Mouse (Mus musculus) kidney, embryonic 16.5 days (tissue): Measurements from ENCODE around the gene Timm44. TPM values are rescaled to one million over a fixed set of nuclear protein-coding genes. Genes with fewer than 3 reads are reported as not detected.

Experiments used
- ATAC-seq: fragments of 200-750 bp; cut with Nextera tagmentation; 2 replicates; pipeline ENCODE4 v1.8.0; 2017; ENCODE audit warnings: moderate TSS enrichment; ENCODE audit not compliant: low FRiP score, low TSS enrichment
- H3K27ac ChIP-seq: fragments of 300-500 bp; sonication (generic); 2 replicates; pipeline ENCODE4 v1.5.1; 2014; ENCODE audit warnings: low read length
- H3K27me3 ChIP-seq: fragments of 300-500 bp; sonication (generic); 2 replicates; pipeline ENCODE4 v1.6.1; 2014; ENCODE audit warnings: low read length, control low read depth, mixed read lengths; ENCODE audit not compliant: insufficient read depth
- H3K36me3 ChIP-seq: fragments of 300-500 bp; sonication (generic); 2 replicates; pipeline ENCODE4 v1.6.1; 2014; ENCODE audit warnings: low read length, control low read depth, mixed read lengths; ENCODE audit not compliant: insufficient read depth
- H3K4me1 ChIP-seq: fragments of 300-500 bp; sonication (generic); 2 replicates; pipeline ENCODE4 v1.6.1; 2014; ENCODE audit warnings: low read length, control low read depth, mixed read lengths; ENCODE audit not compliant: insufficient read depth
- H3K4me2 ChIP-seq: fragments of 300-500 bp; sonication (generic); replicated peaks from 2 replicates; pipeline ENCODE4 v1.6.1; 2014; ENCODE audit warnings: low read depth, low read length
- H3K4me3 ChIP-seq: fragments of 300-500 bp; sonication (generic); 2 replicates; pipeline ENCODE4 v1.5.1; 2014; ENCODE audit warnings: mild to moderate bottlenecking, low read length
- H3K9ac ChIP-seq: fragments of 300-500 bp; sonication (generic); replicated peaks from 2 replicates; pipeline ENCODE4 v1.6.1; 2014; ENCODE audit warnings: low read length
- H3K9me3 ChIP-seq: fragments of 300-500 bp; sonication (generic); 2 replicates; pipeline ENCODE4 v1.6.1; 2016; ENCODE audit warnings: low read length, control low read depth
- WGBS: fragments of 180-500 bp; shearing (Covaris S2); extraction: QIAGEN DNeasy Blood & Tissue Kit; methylation state at CpG from one replicate; pipeline ENCODE4 v1.1.7; 2014; 5-methylcytosine and 5-hydroxymethylcytosine counted together
- polyA plus RNA-seq: library from polyadenylated mRNA; unstranded; fragments of >200 nt; fragmentation: Nextera tagmentation; extraction: Ambion mirVana; gene quantifications from 2 replicates; pipeline ENCODE4 v1.2.1, GENCODE M21; 2015

Timm44 gene
- polyA plus RNA-seq, 1 experiment from 2014 or later = 86.1 TPM

DNA sequence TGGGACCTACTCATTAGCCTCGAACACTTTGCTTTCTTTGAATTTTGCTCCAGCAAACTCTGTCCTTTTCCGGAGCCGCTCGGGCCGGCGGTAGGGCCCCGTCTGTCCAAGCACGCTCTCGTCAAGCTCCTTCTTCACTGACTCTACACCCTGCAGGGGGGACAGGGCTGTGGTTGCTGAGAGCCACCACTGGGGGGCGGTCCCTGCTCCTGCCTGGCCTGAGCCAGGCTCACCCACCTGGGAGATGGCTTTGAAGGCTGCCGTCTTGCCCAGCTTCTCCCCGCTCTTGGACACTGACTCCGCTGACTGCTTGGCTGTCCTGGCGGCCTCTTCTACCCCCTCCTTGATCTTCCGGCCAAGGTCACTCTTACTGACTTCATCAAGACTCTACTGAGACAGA lies 8.1 kb downstream of the Timm44 start:
- Histone ChIP-seq H3K36me3 (peaks cover 72% of the 10 kb centered on the region), H3K27me3 (no peaks in the 10 kb centered on the region), H3K4me2 (no peak overlapping the region), H3K27ac (no peak overlapping the region), H3K9ac (no peak overlapping the region), H3K4me1 (no peaks in the 10 kb centered on the region), H3K9me3 (no peaks in the 10 kb centered on the region), H3K4me3 (no peak overlapping the region)
- WGBS = 83% methylated on average over 15 of the region's 15 CpGs
- ATAC-seq = peak; percentile 70

DNA sequence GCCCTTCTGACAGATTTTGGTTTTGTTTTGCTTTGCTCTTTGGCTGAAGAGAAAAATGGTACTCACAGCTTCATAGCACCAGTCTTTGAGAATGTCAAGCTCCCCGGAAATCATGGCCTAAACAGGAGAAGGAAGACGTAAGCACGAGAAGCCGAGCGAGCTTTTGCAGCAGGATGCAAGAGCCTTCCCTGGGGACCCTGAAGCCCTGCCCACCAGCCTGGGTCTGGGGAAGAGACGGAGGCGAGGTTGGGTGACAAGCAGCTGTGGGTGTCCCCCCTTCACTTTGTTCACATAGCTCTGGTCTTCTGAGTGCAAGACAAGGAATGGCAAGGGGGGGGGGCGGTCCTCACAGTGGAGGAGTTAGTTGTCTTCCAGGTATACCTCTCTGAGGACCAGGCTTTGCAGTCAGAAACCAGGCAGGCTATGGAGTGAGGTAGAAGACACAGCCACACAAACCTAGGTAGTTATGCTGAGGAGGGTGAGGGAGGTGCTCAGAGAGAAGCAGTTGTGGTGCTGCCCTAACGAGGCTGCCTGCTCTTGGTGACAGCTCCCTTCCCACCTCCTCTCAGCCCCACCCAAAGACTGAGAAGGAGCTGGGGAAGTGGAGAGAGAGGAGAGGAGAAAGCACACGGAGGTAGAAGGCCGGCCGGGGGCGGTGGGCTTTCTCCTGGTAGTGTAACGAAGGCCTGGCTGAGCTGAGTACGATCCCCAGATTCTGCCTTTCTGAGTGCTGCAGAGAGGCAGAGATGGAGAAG lies 10.4 kb downstream of the Timm44 start:
- no peak for ATAC-seq
- no peak overlapping the region for H3K4me3 ChIP-seq
- H3K36me3 ChIP-seq = peaks cover 85% of the 10 kb centered on the region
- no peaks in the 10 kb centered on the region for H3K4me1 ChIP-seq
- no peak overlapping the region for H3K9ac ChIP-seq
- H3K27ac ChIP-seq = no peak overlapping the region
- no peaks in the 10 kb centered on the region for H3K9me3 ChIP-seq
- no peaks in the 10 kb centered on the region for H3K27me3 ChIP-seq
- WGBS = 91% methylated on average over 15 of the region's 15 CpGs
- no peak overlapping the region for H3K4me2 ChIP-seq

DNA sequence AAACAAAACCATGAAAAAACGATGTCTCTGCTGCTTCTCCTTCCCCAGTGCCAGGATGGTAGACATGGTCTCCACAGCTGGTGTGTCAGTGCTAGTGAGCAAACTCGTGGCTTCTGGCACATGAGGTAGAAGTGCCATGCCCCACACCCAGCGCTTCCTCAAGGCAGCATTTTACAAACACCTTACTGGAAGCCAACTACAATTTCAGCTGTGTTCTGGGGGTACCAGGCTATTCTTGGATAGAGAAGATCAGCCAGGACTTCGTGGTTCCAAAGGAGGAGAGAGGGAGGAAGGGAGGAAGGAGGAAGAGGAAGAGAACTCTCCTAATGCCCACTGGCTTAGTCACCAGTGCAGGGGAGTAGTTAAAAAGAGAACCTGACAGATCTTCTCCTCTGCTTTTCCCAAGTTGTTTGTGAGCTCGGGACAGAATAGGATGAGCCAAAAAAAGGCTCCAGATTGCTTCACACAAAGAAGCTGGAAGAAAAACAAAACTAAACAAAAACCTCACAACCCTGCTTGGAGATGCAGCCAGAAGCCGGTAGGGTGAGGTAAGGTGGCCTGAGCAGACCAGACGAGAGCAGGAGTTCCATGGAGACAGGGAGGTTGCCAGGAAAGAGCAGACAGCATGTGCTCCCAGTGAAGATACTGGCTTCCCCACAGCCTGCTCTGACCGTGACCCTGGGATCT lies 12.5 kb downstream of the Timm44 start:
- Histone ChIP-seq H3K4me3 (no peak overlapping the region), H3K36me3 (peaks cover 77% of the 10 kb centered on the region), H3K9me3 (no peaks in the 10 kb centered on the region), H3K4me1 (peaks cover 7% of the 10 kb centered on the region; the same call in 1 of the 2 replicates), H3K27me3 (no peaks in the 10 kb centered on the region), H3K27ac (no peak overlapping the region), H3K9ac (no peak overlapping the region), H3K4me2 (no peak overlapping the region)
- no peak for ATAC-seq
- 85% methylated on average over 8 of the region's 8 CpGs for WGBS

DNA sequence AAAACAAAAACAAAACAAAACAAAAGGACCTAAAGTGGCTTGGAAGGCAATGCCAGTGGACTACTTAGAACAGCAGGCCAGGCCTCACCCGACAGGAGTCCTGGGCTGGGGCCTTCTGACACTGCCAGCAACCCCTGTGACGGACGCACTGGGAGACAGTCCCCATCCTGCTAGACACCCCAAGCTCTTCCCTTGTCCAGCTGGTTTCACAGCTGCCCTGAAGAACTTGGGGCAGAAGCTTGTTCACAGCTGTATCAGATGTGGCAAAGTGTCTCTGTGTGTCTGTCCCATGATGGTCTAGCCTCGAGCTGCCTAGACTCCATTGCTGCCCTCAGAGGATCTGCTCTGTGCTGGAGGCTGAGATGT lies 15.9 kb downstream of the Timm44 start:
- no peak for ATAC-seq
- Histone ChIP-seq H3K36me3 (peaks cover 67% of the 10 kb centered on the region), H3K27me3 (no peaks in the 10 kb centered on the region), H3K27ac (peak overlapping the region; percentile 61), H3K9ac (peak overlapping the region; percentile 49; the same call in 1 of the 2 replicates), H3K9me3 (no peaks in the 10 kb centered on the region), H3K4me3 (no peak overlapping the region), H3K4me2 (no peak overlapping the region), H3K4me1 (peaks cover 20% of the 10 kb centered on the region)
- WGBS = 81% methylated on average over 4 of the region's 4 CpGs

DNA sequence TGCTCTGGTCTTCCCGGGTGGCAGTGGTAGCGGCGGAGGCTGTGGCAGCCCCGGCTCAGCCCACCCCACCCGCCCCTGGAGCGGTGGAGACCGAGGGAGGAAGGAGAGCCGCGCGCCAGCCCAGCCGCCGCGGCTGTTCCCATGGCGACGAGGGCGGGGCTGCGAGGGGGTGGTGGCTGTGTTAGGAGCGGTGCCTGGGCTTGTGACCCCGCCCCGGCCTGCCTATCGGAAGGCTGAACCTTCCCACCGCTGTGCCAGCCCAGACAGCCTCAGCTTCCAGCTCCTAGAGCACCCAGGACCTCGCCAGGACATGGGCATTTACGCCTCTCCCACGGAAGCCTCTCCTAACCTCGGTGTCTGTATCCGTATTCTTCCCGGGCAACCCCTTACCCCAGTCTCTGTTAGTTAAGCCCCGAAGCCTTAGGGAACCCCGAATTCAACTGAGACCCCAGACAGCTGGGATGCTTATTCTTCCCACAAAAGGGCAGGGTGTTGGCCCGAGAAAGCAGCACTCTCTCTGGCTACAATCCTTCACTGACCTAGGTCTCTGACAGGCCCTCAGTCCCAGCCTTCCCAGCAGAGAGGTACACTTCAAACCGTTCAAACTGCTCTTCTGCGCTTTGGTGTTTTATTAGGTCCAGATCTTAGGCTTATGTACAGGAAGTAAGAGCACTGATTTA lies 16.4 kb downstream of the Timm44 start, which contains the start of gene Ctxn1:
Ctxn1 (minus strand) TSS at position 150 of the 680 bp plus-strand sequence.
- ATAC-seq = peak; percentile 92
- WGBS = 4% methylated on average over 31 of the region's 33 CpGs
- H3K27me3 ChIP-seq = no peaks in the 10 kb centered on the region
- peak within 1 kb of the TSS; percentile 70 for H3K27ac ChIP-seq
- H3K4me1 ChIP-seq = peaks cover 23% of the 10 kb centered on the region
- H3K4me2 ChIP-seq = peak within 1 kb of the TSS; percentile 91
- peak within 1 kb of the TSS; percentile 86 for H3K4me3 ChIP-seq
- H3K36me3 ChIP-seq = peaks cover 65% of the 10 kb centered on the region
- H3K9ac ChIP-seq = peak within 1 kb of the TSS; percentile 89
- no peaks in the 10 kb centered on the region for H3K9me3 ChIP-seq

DNA sequence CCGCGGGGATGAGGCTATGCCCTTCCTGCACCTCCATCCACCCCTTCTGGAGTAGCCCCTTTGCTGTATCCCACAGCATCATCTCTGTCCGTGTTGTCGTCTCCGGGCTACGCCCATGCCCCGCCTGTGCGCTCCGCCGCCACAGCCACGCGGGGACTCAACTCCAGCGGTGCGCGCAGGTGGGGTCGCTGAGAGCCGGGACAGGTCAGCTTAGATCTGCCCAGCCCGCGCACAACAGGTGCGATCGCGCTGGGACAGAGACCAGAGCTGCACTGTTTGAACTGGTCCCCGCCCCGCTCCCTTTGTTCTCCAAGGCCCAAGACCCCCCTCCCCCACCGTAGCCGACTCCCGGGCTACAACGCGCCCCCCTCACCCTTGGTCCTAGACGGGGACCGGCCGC lies 17.0 kb downstream of the Timm44 start:
- Histone ChIP-seq H3K9ac (peak overlapping the region; percentile 89), H3K36me3 (peaks cover 60% of the 10 kb centered on the region), H3K4me3 (peak overlapping the region; percentile 86), H3K27me3 (no peaks in the 10 kb centered on the region), H3K27ac (peak overlapping the region; percentile 70), H3K4me1 (peaks cover 28% of the 10 kb centered on the region), H3K9me3 (no peaks in the 10 kb centered on the region), H3K4me2 (peak overlapping the region; percentile 91)
- WGBS = under 1% methylated on average over 32 of the region's 32 CpGs
- ATAC-seq = peak; percentile 66

DNA sequence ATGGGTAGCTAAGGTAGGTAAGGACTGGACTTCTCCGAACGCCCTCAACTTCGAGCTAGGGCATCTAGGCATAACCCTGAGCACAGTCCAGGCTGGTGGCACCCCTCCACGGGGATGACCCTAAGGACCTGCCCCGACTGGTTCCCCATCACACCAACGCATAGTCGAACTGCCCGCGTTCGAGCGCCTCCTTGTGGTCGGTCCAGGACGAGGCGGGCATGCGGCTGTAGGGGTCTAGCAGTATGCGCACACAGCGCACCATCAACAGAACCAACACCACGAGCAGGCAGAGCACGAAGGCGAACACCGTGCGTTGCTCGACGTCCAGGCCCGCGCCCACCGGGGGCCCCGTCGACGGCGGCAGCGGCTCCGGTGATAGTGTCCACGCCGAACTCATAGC lies 17.5 kb downstream of the Timm44 start:
- Histone ChIP-seq H3K4me3 (peak overlapping the region; percentile 86), H3K9me3 (no peaks in the 10 kb centered on the region), H3K27ac (peak overlapping the region; percentile 70; the same call in 1 of the 2 replicates), H3K27me3 (no peaks in the 10 kb centered on the region), H3K9ac (peak overlapping the region; percentile 89), H3K4me2 (peak overlapping the region; percentile 91), H3K4me1 (peaks cover 31% of the 10 kb centered on the region), H3K36me3 (peaks cover 60% of the 10 kb centered on the region)
- peak; percentile 50 for ATAC-seq
- 3% methylated on average over 35 of the region's 35 CpGs for WGBS

DNA sequence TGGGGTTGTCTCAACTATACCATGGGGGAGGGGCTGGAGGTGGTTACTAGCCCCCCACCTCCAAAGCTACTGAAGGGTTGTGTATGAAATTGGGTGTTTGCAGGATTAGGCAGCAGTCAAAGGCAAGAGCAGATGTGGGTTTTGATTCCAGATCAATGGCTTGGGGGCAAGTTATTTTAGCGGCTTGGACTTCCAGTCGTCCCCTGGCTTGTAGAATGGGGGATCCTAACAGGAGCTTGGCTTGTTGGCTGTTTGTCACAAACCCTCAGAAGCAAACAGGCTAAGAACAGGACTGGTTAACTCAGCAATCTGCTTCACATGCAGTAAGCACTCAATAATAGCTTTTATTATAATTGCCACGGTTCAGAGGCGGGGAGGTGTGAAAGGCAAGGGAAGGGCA lies 18.4 kb downstream of the Timm44 start:
- H3K27me3 ChIP-seq = no peaks in the 10 kb centered on the region
- H3K27ac ChIP-seq = no peak overlapping the region
- peaks cover 53% of the 10 kb centered on the region for H3K36me3 ChIP-seq
- 80% methylated on average over 4 of the region's 4 CpGs for WGBS
- H3K4me1 ChIP-seq = peaks cover 34% of the 10 kb centered on the region
- peak overlapping the region; percentile 86 for H3K4me3 ChIP-seq
- H3K9me3 ChIP-seq = no peaks in the 10 kb centered on the region
- H3K4me2 ChIP-seq = peak overlapping the region; percentile 91
- peak overlapping the region; percentile 89; the same call in 1 of the 2 replicates for H3K9ac ChIP-seq
- ATAC-seq = no peak

DNA sequence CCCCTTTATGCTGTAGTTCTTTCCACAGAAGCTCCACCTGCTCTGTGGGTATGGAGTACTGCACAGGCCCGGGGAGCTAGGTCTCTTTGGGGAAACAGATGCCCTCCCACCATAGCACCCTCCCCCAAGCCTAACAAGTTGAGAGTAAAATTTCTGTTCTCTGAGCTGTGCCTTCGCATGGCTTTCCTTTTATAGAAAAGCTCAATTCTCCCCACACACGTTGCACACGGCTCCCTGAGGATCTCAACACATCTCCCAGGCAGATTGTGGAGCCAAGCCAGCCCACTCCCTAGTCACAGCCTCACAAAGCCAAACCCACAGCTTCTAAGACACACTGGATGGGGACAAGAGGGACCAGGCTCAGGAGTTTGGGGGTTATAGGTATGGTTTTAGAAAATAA lies 18.8 kb downstream of the Timm44 start:
- 46% methylated on average over 4 of the region's 4 CpGs for WGBS
- no peak overlapping the region for H3K4me2 ChIP-seq
- ATAC-seq = no peak
- H3K4me3 ChIP-seq = no peak overlapping the region
- H3K36me3 ChIP-seq = peaks cover 50% of the 10 kb centered on the region
- no peak overlapping the region for H3K27ac ChIP-seq
- no peaks in the 10 kb centered on the region for H3K27me3 ChIP-seq
- H3K9ac ChIP-seq = no peak overlapping the region
- peaks cover 34% of the 10 kb centered on the region for H3K4me1 ChIP-seq
- no peaks in the 10 kb centered on the region for H3K9me3 ChIP-seq
